Mouse (Mus musculus) layer of hippocampus, postnatal 36 days (tissue): ENCODE measurements at regions not wholly inside any gene's neighbourhood (a gene's known extent, or its start where the extent isn't known, plus 50 kb on each side); places are given as distances from the start of the nearest gene placed in this dataset.

ENCODE experiments used
- DNase-seq, 2 experiments: peaks; one replicate each; pipeline ENCODE4 v3.0.0; 2022

DNA sequence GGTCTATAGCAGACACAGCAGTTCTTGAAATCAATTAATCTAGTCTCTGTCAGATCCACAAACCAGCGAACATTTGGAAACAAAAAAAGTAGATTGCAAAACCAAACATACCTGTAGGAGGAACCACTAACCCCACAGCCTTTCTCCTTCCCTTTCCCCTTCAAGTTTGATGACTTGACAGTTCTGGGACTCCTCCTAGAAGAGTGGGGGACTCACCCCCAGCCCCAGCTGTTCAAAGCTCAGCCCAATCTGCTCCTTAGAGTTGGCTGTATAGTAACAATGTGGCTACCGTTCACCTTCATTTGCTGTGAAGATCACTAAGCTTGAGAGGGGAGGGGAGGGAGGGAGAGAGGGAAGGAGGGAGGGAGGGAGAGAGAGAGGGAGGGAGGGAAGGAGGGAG, 259.3 kb downstream of the Gm11361 start:
- DNase-seq: no peak

DNA sequence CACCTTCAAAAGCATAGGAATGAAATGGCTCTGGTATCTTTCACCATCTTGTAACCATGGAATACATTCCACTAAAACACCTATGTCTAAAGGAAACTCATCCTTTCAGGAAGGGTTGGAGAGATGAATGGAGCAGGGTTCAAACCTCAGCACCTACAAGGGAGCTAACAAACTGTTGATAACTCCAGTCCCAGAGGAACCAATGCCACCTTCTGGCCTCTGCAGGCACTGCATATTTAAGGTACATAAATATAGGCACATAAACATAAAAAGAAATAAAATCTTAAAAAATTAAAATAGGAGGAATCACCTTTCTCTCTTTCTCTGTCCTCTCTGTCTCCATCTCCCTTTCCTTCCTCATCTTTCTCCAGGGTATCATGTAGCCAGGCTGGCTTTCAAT, 256.9 kb downstream of the Gm11361 start:
- no peak for DNase-seq

DNA sequence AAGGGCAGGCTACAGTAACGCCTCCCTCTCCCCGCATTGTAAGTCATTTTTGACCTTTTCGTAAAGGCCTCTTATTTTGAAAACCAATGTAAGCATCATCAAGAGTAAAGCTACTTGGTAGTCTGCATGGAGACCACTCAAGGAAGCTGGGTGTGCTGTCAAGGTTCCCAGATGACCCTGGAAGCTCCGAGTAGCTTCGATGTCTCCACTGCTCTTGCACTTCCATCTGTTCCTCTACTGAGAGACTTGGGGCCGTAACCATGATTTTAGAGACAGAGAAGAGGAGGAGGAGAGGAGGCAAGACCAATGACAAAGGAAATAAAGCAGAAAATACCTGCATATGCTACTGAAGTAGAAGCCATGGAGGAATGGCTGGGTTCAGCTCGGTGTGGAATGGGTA, 256.0 kb downstream of the Gm11361 start:
- no peak for DNase-seq

DNA sequence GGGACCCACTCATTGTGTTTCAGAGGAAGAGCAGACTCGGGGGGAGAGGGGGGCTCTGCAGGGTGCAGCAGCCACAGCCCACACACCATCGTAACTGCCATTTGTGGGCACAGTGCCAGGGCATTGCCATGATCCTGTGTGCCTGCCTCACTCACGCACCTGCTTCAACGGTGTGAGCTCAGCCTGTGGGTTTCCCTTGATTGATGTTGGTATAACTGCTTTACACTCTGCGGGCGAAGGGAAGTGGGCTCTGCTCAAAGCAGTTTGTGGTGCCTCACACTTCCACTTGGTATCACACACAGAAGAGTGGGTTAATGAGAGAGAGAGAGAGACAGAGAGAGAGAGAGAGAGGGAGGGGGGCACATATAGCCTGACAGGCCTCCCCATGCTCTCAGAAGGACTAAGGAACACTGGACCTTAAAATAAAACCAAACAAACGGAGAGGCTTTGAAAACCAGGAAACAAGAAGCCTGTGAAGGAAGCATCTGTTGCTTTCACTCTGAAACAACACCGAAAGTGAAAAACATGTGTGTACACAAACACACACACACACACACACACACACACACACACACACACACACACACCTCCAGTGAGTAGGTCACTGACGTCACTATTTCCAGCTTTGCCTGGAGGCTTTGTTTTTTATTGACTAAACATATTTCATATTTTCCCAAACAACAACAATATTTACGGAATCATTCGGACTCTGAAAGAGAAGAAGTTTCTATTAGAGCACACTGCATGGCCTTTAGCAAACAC, 255.4 kb downstream of the Gm11361 start:
- DNase-seq: no peak

DNA sequence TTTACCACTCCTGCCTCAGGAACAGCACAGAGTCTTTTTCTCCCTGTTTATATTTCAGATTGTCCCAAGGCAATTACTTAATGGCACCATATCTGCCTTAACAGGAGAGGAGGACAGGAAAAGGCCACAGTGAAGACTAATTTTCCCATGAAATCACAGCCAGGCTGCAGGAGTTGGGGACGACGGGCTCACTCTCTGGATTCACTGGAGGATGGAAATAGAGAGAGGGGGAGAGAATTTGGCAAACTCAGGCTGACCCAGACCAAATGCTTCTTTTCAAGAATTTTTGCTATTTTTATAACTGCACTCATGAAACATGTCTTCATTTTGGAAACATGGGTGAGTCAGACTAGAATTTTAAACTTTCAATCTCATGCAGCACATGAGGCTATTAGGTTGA, 250.9 kb downstream of the Gm11361 start:
- no peak for DNase-seq

DNA sequence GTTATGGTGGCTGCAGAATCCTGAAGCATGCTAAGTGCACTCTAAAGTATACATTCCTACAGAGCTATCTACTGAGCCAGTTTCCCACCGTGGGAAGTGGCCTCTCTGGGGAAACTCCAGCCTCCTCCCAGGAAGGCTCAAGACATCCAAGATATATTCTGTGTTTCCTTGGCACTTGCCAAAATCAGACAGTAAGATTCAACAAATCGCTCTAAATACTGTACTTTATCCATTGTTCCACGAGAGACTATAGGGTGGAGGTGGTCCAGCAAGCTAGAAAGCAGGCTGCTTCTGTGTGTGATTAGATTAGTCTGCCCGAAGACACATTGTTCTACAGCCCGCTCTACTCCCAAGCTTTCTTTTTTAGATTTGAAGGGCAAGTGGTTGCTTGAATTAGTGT, 250.5 kb downstream of the Gm11361 start:
- no peak for DNase-seq

DNA sequence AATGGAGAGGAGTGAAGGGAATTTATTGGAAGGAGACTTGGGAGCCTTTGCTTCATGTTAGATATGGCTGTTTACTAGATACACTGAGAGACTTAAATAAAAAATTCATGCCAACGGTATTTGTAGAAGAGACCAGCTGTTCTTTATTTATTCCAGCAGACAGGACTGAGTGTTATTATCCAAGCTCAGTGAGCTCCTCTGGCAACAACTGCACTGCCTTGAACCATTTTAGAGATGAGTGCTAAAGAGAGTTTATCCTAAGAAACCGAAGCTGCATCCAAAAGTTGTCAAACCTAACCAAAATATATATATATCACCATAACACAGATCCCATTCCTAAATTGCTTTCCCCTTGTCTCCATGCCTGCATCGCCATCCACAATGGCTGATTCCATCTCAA, 247.0 kb downstream of the Gm11361 start:
- no peak for DNase-seq

DNA sequence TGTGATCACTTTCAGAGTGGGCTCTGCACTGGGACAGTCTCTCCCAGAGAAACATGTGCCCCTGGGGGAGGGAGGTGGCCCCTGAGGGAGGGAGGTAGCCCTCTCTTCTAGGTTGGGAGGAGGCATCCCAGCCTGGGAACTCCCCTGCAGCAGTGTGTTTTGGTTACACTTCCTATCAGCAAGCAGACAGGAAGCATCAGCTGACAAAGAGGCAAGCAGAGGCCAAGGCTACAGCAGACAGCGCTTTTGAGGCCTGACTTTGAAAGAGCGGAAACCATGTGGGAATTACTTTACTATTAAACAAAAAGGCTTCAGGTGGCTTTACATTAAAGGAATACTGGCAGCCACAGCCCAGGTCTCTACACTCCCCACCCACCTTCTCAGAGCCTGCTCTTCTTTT, 244.8 kb downstream of the Gm11361 start:
- DNase-seq: no peak

DNA sequence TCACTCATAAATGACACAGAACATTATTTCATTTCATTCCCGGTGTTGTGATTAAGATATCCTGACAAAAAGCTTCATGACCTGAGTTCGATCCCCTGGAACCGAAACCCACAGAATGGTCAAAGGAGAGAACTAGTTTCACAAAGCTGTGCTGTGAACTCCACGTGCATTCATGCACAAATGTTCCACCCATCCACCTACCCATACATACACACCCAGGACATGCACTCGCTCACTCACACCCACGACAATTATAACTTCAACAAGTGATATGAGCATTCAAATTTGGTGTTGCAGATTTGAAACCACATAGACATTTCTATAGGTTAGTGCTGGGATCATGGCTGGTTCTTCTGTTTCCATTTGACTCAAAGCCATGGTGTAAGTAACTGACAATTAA, 243.4 kb downstream of the Gm11361 start:
- DNase-seq: no peak

DNA sequence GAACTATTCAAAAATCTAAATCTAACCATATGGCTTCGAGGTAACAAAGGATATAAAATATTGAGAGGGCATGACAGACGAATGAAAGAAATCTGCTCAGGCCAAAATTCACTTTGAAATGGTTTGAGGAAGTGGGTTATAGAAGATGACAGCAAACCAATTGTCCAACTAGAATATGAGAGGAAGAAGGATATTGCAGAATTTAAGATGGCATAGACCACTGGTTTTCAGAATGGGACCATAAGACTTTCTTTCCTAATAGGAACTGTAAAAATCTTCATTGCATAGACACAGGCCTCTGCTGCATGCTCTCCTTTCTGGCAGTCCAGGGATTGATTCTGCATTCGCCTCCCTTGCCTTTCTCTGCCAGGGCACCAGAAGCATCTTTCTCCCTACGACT, 240.2 kb downstream of the Gm11361 start:
- no peak for DNase-seq

DNA sequence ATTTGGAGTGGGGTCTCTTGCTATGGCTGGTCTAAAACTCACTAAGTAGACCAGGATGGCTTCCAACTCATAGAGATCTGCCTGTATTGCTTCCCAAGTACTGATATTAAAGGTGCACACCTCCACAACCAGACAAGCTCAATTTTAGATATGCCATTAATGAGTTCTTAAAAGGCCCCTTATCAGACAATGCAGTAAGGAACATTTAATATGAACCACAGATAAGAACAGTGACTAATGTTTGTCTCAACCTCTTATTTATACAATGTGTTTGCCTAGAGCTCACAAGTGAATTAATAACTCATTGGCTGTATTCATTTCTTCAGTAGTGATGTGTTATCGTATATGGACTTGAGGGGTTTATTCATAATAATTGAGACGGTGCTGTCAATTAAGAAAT, 234.7 kb downstream of the Gm11361 start:
- no peak for DNase-seq

DNA sequence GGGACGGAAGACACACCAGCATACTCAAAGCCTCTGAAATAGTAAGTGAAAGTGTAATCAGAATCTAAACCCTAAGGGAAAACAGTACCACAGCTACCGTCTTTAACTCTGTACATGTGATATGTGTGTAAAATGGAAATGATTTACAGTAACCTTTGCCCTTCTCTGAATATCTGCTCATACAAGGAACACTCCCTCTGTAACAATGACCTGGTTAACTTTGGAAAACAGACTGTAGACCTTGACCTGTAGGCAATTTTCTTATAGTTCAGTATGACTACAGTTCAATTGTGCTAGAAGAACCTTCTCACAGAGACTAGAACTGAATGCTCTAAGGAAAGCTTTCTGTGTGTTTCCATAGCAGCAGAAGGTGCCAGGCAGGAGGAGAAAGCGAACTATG, 226.4 kb downstream of the Gm11361 start:
- DNase-seq: no peak

DNA sequence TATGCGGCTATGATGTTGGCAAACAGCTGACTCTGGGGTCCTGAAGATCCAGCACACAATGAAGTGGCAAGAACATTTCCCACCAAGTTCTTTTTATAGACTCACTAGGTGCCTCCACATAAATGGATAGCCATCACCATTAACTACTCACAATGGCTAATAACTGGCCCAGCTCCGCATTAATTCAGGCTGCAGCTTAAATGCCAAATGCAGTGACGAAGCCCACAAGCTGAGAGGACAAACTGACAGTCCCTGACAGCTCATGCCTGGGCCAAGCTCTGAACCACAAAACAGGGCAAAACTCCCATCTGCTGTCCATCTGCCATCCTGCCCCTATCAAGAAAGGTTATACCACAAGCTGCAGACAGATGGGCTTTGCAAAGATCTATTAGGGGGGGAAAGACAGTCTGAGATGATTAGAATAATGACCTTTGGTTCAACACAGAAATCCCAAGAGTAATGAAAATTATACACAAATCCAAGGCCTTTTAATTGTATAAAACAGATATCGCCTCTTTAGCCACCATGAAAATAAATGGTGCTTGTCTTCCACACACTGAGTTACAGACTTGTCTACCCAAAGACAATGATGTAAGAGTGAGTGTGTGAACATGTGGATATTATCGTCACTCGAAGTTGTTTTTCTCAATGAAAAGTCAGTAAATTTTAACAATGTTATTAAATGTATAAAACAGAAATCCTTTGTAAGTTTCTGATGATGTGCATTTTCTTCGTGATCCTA, 224.1 kb downstream of the Gm11361 start:
- DNase-seq: no peak

DNA sequence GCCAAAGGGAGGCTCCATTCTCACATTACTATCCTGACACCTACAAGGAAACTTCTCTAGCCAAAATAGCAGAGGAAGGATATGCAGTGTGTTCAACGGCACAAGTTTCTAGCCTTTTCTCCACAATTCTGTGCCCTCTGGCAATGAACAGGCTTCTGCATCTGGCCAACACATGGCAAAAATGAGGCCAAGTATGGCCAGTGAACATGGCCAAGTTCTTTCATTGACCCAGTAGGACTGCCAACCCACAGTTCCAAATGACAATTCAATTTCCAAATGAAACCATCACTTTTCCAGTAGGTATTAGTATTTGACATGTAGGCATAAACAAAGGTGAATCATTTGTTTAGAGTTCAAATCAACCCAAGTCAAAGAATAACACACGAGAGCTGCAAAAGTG, 208.8 kb downstream of the Gm11361 start:
- no peak for DNase-seq

DNA sequence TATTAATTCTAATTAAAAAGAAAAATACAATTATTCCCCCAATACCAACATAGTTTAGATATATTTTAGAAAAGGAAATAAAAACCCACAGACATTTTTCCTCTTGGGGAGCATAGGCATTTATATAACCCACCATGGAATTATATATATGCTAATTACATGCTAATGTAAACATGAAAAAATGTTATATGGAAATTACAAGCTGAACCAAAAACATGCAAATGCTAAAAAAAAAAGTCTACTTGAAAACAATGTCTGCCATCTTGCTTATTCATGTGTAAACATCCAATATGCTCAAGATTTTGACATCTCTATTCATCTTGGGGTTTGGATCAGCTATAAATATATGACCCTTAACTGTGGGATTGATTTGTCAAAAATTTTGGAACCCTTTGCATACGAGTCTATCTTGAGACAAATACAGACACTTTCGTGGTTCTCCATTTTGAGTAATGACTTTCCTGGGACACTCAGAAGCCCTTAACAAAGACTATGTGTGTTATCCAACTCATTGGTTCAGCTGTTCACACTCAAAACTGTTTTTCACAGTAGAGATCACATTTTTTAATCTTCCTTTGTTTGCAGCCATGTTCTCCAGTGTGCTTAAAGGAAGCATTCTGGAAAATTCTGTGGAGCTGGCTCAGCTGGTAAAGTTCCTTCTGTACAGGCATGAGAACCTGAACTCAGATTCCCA, 208.0 kb downstream of the Gm11361 start:
- no peak for DNase-seq

DNA sequence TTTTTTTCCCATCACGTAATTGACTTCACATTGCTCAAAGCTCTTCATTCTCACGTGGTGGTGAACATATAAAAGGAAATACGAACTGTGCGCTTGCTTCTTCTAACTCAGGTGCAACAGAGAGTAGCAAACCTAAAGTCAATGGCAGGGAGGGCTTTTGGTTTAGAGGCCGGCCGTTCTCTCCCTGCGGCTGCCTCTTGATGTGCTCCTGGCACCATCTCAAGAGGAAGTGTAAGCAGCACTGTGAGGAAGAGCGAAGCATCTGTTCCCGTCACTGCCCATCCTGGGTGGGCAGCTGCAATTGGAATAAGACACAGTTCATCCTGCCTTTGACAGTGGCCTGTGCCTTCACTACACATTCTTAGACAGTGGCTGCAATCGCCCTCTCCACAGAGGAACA, 204.0 kb downstream of the Gm11361 start:
- DNase-seq: no peak

DNA sequence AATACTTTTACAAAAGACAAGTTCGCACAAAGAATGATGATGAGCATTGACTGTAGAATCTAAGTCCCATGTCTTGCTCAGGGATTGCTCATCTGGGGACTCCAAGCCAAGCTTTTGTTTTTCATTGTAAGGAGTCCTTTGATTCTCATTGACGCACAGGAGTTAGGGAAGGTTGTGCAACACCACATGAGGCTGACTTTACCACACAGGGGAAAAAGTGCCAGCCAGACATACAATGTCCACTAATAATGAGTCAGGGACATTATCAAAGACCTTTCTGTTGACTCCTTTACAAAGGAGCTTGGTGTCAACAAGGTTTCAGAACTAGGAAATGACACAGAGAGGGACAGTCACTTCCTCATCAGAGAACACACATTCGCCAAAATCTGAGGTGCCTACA, 200.1 kb downstream of the Gm11361 start:
- DNase-seq: no peak

DNA sequence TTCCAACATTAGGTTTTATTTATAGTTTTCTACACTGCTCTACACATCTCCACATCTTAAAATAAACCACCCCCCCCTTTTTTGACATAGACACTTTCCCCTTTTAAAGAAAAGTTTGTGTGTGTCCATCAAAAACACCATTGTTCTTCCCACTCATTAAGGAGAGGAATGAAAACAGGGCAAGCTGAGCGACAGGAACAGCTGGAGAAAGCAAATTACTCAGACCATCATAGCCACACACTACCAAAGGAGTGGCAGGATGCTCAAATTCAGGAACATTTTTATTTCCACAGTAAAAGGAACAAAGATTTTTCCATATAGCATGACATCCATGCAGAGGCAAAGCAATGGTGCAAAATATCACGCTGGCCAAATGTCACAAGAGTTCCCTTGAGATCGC, 198.6 kb downstream of the Gm11361 start:
- no peak for DNase-seq

DNA sequence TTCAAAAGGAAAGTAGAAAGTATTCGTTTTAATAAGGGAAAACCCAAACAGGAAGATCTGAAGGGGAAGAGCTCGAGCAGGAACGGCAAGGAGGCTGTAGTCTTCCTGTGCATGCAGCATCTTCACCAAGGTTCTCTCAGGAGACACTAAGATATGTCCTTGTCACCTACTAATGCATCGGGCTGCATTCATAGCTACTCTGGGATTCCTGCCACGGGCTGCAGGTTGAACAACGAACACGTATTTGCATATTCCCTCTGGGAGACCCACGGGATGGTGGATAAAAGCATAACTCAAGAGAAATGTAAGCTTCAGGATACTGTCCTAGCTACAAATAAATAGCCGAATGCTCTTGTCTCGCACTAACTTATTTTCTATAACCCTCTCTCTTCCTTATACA, 197.7 kb downstream of the Gm11361 start:
- no peak for DNase-seq

DNA sequence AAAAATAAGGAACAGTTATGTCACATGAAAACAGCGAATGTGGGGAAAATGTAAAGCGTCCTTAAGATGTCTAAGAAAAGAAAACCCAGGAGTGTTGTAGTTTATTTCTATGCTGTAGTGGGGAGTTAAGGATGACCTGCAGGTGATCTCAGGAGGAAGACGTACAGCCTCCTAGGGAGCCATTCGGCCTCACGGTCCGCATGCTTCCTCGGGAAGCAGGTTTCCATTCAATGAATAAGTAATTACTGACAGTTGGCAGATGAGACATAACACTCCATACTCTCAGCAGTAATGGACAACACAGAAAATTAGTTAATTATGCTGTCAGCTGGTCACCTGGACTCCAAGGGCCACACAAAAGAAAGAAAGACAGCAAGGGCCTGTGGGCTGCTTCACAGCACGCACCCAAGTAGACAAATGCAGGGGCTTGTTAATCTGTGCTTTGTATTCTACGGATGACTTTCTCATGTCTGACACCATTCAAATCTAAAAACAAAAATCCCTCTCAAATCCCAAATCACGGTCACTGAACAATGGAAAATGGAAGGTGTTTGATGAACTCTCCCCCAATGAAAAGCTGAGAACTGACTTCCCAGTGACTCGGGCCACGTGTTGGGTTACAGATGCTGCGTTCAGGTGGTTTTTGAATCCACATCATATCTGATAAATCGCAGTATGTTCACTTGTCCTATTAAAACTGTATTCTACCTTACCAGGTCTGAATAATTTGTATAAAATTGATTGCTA, 193.5 kb downstream of the Gm11361 start:
- DNase-seq: no peak

DNA sequence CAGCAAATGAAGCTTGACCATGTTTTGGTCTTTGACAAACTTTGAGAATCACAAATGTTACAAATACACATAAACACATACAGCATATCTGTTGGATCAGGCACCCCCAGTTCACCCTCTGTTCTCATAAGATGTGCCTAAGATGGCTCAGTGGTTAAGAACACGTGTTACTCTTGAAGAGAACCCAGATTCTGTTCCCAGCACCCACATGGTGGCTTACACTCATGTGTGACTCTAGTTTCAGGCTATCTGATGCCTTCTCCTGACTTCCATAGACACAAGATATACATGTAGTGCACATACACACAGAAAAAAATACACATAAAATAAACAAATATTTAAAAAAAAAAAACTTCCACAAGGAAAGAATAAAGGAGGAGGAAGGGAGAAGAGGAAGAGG, 191.7 kb downstream of the Gm11361 start:
- DNase-seq: no peak

DNA sequence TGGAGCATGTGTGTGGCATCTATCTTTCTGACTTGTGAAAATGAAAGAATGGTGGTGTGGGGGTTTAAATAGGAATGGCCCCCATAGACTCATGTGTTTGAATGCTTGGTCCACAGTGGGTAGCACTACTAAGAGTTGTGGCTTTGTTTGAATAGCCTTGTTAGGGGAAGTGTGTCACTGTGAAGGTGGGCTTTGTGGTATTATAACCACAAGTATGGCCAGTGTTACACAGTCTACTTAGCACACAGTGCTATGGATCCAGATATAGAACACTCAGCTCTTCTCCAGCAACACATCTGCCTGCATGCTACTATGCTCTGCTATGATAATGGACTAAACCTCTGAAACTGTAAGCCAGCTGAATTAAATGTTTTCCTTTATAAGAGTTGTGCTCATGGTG, 184.9 kb downstream of the Gm11361 start:
- DNase-seq: no peak

DNA sequence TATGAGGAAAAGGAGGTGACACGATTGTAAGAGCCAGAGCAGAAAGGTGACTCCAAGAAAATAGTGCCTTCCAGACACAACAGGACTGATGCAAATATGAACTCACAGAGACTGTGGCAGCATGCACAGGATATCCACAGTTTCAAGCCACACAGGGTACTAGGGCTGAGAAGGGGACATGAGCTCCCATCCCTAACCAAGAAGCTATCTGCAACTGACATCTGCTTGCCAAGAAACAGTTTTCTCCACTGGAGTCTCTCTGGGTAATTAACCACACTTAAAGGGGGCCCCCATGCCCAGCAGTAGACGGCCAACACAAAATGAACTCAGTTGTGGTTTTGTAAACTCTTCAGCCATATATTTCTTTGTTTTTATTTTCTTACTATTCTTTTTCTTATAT, 176.1 kb downstream of the Gm11361 start:
- no peak for DNase-seq
